Mouse (Mus musculus) spleen, adult 12 weeks (tissue): Measurements from ENCODE around the gene Zcchc7.
"Not testable (repeated sequence)": the region's sequence is repeated elsewhere in the genome, so short reads cannot be mapped to it uniquely, and the experiment has no call there.

Experiments
- DNase-seq: peaks from one replicate; pipeline ENCODE4 v3.0.0; 2022; ENCODE audit warnings: low spot score

Zcchc7 gene

GRCm38 (mm10) chr4:44917312-44917848 is 161.7 kb downstream of the Zcchc7 start:
- DNase-seq, result no peak

- DNase-seq, result no peak
Measured at GRCm38 (mm10) chr4:44917907-44918306, 162.2 kb downstream of the Zcchc7 start.

GRCm38 (mm10) chr4:44920831-44921230 is 165.2 kb downstream of the Zcchc7 start:
- no peak for DNase-seq

GRCm38 (mm10) chr4:44922466-44923128 is 166.9 kb downstream of the Zcchc7 start:
- DNase-seq, result no peak

GRCm38 (mm10) chr4:44923129-44923481 is 167.4 kb downstream of the Zcchc7 start:
- DNase-seq, result no peak

GRCm38 (mm10) chr4:44927934-44928333 is 172.3 kb downstream of the Zcchc7 start:
- no peak for DNase-seq

- DNase-seq, result no peak
Measured at GRCm38 (mm10) chr4:44928790-44929189, 173.1 kb downstream of the Zcchc7 start.

GRCm38 (mm10) chr4:44930406-44930805 is 174.7 kb downstream of the Zcchc7 start:
- no peak for DNase-seq

- no peak for DNase-seq
Measured at GRCm38 (mm10) chr4:44931732-44932131, 176.1 kb downstream of the Zcchc7 start.

GRCm38 (mm10) chr4:44938359-44939340 is 183.0 kb downstream of the Zcchc7 start:
- no peak for DNase-seq

- DNase-seq, result no peak
Measured at GRCm38 (mm10) chr4:44939576-44940249, 184.0 kb downstream of the Zcchc7 start.

GRCm38 (mm10) chr4:44940286-44940685 is 184.6 kb downstream of the Zcchc7 start:
- DNase-seq, result no peak

GRCm38 (mm10) chr4:44942237-44942636 is 186.6 kb downstream of the Zcchc7 start:
- DNase-seq, result no peak

GRCm38 (mm10) chr4:44943480-44943879 is 187.8 kb downstream of the Zcchc7 start:
- DNase-seq, result no peak

- no peak for DNase-seq
Measured at GRCm38 (mm10) chr4:44944426-44945075, 188.9 kb downstream of the Zcchc7 start.

GRCm38 (mm10) chr4:44946126-44946525 is 190.4 kb downstream of the Zcchc7 start:
- not testable (repeated sequence) for DNase-seq

GRCm38 (mm10) chr4:44947464-44947863 is 191.8 kb downstream of the Zcchc7 start:
- no peak for DNase-seq

- no peak for DNase-seq
Measured at GRCm38 (mm10) chr4:44948314-44948713, 192.6 kb downstream of the Zcchc7 start.

GRCm38 (mm10) chr4:44953041-44953440 is 197.4 kb downstream of the Zcchc7 start:
- DNase-seq, result no peak

GRCm38 (mm10) chr4:44958776-44959175 is 203.1 kb downstream of the Zcchc7 start:
- DNase-seq, result no peak

- no peak for DNase-seq
Measured at GRCm38 (mm10) chr4:44959220-44959619, 203.5 kb downstream of the Zcchc7 start.

- no peak for DNase-seq
Measured at GRCm38 (mm10) chr4:44963156-44963555, 207.5 kb downstream of the Zcchc7 start.
